Mouse (Mus musculus): ENCODE measurements around the gene Fuca1.
A peak's percentile ranks its signal among the peaks of the same experiment; 100 is the strongest.

DNA sequence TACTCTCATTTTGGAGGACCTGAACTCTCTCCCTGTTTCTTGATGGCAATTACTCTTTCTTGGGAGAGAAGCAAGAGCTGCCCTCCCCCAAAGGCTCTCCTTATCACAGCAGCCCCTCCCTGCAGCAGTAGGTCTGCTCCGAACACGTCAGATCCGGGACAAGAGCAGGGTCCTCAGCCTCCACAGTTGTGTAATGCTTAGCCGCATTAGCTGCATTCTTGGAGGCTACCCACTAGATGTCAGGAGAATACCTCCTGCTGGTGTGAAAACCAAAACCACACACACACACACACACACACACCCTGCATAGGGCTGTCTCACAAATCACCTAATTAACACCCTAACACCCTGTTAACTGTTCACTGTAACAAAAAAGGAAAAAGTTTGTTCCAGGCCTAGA, 27.7 kb upstream of the Fuca1 start:
- TF ChIP-seq CTCF (IDR thresholded peaks at IDR 0.05; ENCODE audit: control insufficient read depth, insufficient read depth, low read length) (peak; percentile 18; the same call in 1 of the 2 replicates), POLR2A (IDR thresholded peaks at IDR 0.05; ENCODE audit: borderline replicate concordance, control insufficient read depth, low read depth, low read length) (no peak)

All from bone marrow, adult 2 months (tissue).